Mouse (Mus musculus) G1E (cell line): ENCODE data around the gene Dmxl2. TPM values are rescaled to one million over a fixed set of nuclear protein-coding genes. Genes with fewer than 3 reads are reported as not detected.

Source experiments
- ATAC-seq: 2 replicates; pipeline ENCODE4 v1.8.0; 2016; ENCODE audit warnings: mild to moderate bottlenecking; ENCODE audit not compliant: insufficient number of reproducible peaks, poor library complexity, low FRiP score, severe bottlenecking; ENCODE audit errors: extremely low read depth
- DNase-seq: peaks from one replicate; pipeline ENCODE4 v3.0.0; 2012; ENCODE audit warnings: low spot score
- H3K27me3 ChIP-seq: 2 replicates; pipeline ENCODE4 v1.6.1; 2012; ENCODE audit warnings: mild to moderate bottlenecking, low read length, inconsistent platforms; ENCODE audit not compliant: insufficient read depth
- H3K36me3 ChIP-seq: replicated peaks from 2 replicates; pipeline ENCODE3; 2012; ENCODE audit warnings: mild to moderate bottlenecking, inconsistent platforms
- H3K4me1 ChIP-seq: 2 replicates; pipeline ENCODE4 v1.6.1; 2012; ENCODE audit warnings: low read depth, low read length, inconsistent platforms, mixed read lengths; ENCODE audit not compliant: insufficient read depth
- H3K4me3 ChIP-seq: 2 replicates; pipeline ENCODE4 v1.5.1; 2012; ENCODE audit warnings: low read depth, mild to moderate bottlenecking, inconsistent platforms, low read length, moderate library complexity, mixed read lengths
- H3K9me3 ChIP-seq: replicated peaks from 2 replicates; pipeline ENCODE4 v1.6.1; 2012; ENCODE audit warnings: inconsistent platforms
- CTCF ChIP-seq: IDR thresholded peaks from 2 replicates; pipeline ENCODE4 v1.5.1; 2012; ENCODE audit warnings: low read depth, low read length, inconsistent platforms, mixed read lengths
- GATA1 ChIP-seq: IDR thresholded peaks from 2 replicates; pipeline ENCODE4 v1.6.1; 2012; ENCODE audit warnings: borderline replicate concordance, low read length, inconsistent platforms, mixed read lengths
- GATA2 ChIP-seq: IDR thresholded peaks from 2 replicates; pipeline ENCODE4 v1.6.1; 2012; ENCODE audit warnings: low read depth, low read length, inconsistent platforms, borderline replicate concordance
- POLR2AphosphoS5 ChIP-seq: IDR thresholded peaks from 2 replicates; pipeline ENCODE4 v1.6.1; 2012; ENCODE audit warnings: low read depth, low read length, inconsistent platforms; ENCODE audit not compliant: insufficient replicate concordance
- TAL1 ChIP-seq: conservative IDR thresholded peaks from 2 replicates; pipeline ENCODE4 v1.6.1; 2012; ENCODE audit warnings: low read depth, low read length, inconsistent platforms, mixed read lengths
- polyA plus RNA-seq: library from polyadenylated mRNA; stranded (reverse); fragments of >175 nt; gene quantifications from 2 replicates; pipeline ENCODE4 v1.2.3, GENCODE M21; 2012
- total RNA-seq, 2 experiments: library from RNA; stranded (forward) in 1 of 2; stranded (reverse) in 1 of 2; fragments of 200-1000 nt in 1 of 2; fragments of >200 nt in 1 of 2; fragmentation: Nextera tagmentation in 1 of 2; gene quantifications; 2 replicates each; pipeline ENCODE4 v1.2.3; 2014 to 2017

The Dmxl2 gene
- total and polyA plus RNA-seq, 3 experiments: 0.11 TPM; not detected in 2

- no peak for DNase-seq
- peaks cover 3% of the 10 kb centered on the region; the same call in 1 of the 2 replicates for H3K27me3 ChIP-seq
- no peaks in the 10 kb centered on the region for H3K4me1 ChIP-seq
- no peak for TF ChIP-seq POLR2AphosphoS5
- TF ChIP-seq TAL1: no peak
- TF ChIP-seq CTCF: no peak
- TF ChIP-seq GATA1: no peak
- TF ChIP-seq GATA2: no peak
- no peaks in the 10 kb centered on the region for H3K9me3 ChIP-seq
- no peak for ATAC-seq
- no peaks in the 10 kb centered on the region for H3K36me3 ChIP-seq
- H3K4me3 ChIP-seq: no peak overlapping the region
These were observed 85.2 kb downstream of the Dmxl2 start for GRCm38 (mm10) chr9:54416238-54416637.

- no peaks in the 10 kb centered on the region for H3K9me3 ChIP-seq
- no peak for DNase-seq
- H3K4me1 ChIP-seq: no peaks in the 10 kb centered on the region
- H3K4me3 ChIP-seq: no peak overlapping the region
- no peaks in the 10 kb centered on the region for H3K27me3 ChIP-seq
- no peaks in the 10 kb centered on the region for H3K36me3 ChIP-seq
- no peak for ATAC-seq
- no peak for TF ChIP-seq TAL1
- TF ChIP-seq GATA1: no peak
- no peak for TF ChIP-seq CTCF
- no peak for TF ChIP-seq GATA2
- no peak for TF ChIP-seq POLR2AphosphoS5
These were observed 144.7 kb downstream of the Dmxl2 start for GRCm38 (mm10) chr9:54356756-54357155.

- no peak for TF ChIP-seq GATA1
- TF ChIP-seq POLR2AphosphoS5: no peak
- TF ChIP-seq CTCF: no peak
- TF ChIP-seq GATA2: no peak
- TF ChIP-seq TAL1: no peak
- H3K4me3 ChIP-seq: no peak overlapping the region
- H3K9me3 ChIP-seq: no peaks in the 10 kb centered on the region
- no peak for ATAC-seq
- DNase-seq: no peak
- no peaks in the 10 kb centered on the region for H3K36me3 ChIP-seq
- H3K4me1 ChIP-seq: no peaks in the 10 kb centered on the region
- peaks cover 4% of the 10 kb centered on the region; the same call in 1 of the 2 replicates for H3K27me3 ChIP-seq
These were observed 159.4 kb downstream of the Dmxl2 start for GRCm38 (mm10) chr9:54342026-54342425.

- Histone ChIP-seq H3K27me3 (no peaks in the 10 kb centered on the region), H3K9me3 (no peaks in the 10 kb centered on the region), H3K36me3 (no peaks in the 10 kb centered on the region), H3K4me1 (no peaks in the 10 kb centered on the region), H3K4me3 (no peak overlapping the region)
- TF ChIP-seq GATA1 (no peak), POLR2AphosphoS5 (no peak), CTCF (peak; percentile 50), TAL1 (no peak)
- no peak for DNase-seq
- ATAC-seq: no peak
These were observed 164.8 kb downstream of the Dmxl2 start for GRCm38 (mm10) chr9:54336532-54337144.

- H3K4me1 ChIP-seq: no peaks in the 10 kb centered on the region
- no peak for ATAC-seq
- H3K36me3 ChIP-seq: no peaks in the 10 kb centered on the region
- TF ChIP-seq GATA1 (no peak), CTCF (no peak), TAL1 (no peak), POLR2AphosphoS5 (no peak), GATA2 (no peak)
- no peaks in the 10 kb centered on the region for H3K9me3 ChIP-seq
- DNase-seq: no peak
- no peaks in the 10 kb centered on the region for H3K27me3 ChIP-seq
- H3K4me3 ChIP-seq: no peak overlapping the region
These were observed 165.8 kb downstream of the Dmxl2 start for GRCm38 (mm10) chr9:54335582-54335981.

- Histone ChIP-seq H3K4me3 (no peak overlapping the region), H3K9me3 (no peaks in the 10 kb centered on the region), H3K36me3 (no peaks in the 10 kb centered on the region), H3K4me1 (no peaks in the 10 kb centered on the region), H3K27me3 (no peaks in the 10 kb centered on the region)
- DNase-seq (no peak), ATAC-seq (no peak)
- TF ChIP-seq POLR2AphosphoS5 (no peak), TAL1 (no peak), GATA2 (no peak), GATA1 (no peak), CTCF (no peak)
These were observed 172.2 kb downstream of the Dmxl2 start for GRCm38 (mm10) chr9:54329201-54329600.
